Mouse (Mus musculus) ovary, postnatal 36 days (tissue): Measurements from ENCODE around the gene Ttll5.

Experiments used
- DNase-seq: peaks from one replicate; pipeline ENCODE4 v3.0.0; 2022; ENCODE audit warnings: low spot score, mixed read lengths

Gene Ttll5

GRCm38 (mm10) chr12:85969571-85969970 is 145.1 kb downstream of the Ttll5 start:
- no peak for DNase-seq

GRCm38 (mm10) chr12:85970191-85970590 is 145.7 kb downstream of the Ttll5 start:
- no peak for DNase-seq

GRCm38 (mm10) chr12:85970803-85971202 is 146.3 kb downstream of the Ttll5 start:
- DNase-seq, result no peak

- DNase-seq, result no peak
Observed at GRCm38 (mm10) chr12:85971655-85972054, 147.2 kb downstream of the Ttll5 start.

- no peak for DNase-seq
Observed at GRCm38 (mm10) chr12:85973526-85973925, 149.1 kb downstream of the Ttll5 start.

- DNase-seq, result no peak
Observed at GRCm38 (mm10) chr12:85974030-85974429, 149.6 kb downstream of the Ttll5 start.

GRCm38 (mm10) chr12:85979996-85980395 is 155.5 kb downstream of the Ttll5 start:
- DNase-seq, result no peak

GRCm38 (mm10) chr12:85985524-85985923 is 161.1 kb downstream of the Ttll5 start:
- DNase-seq, result no peak

- no peak for DNase-seq
Observed at GRCm38 (mm10) chr12:85986024-85986423, 161.6 kb downstream of the Ttll5 start.

- no peak for DNase-seq
Observed at GRCm38 (mm10) chr12:85986540-85987443, 162.3 kb downstream of the Ttll5 start.

GRCm38 (mm10) chr12:85987444-85987889 is 163.0 kb downstream of the Ttll5 start:
- no peak for DNase-seq

GRCm38 (mm10) chr12:85988121-85988520 is 163.7 kb downstream of the Ttll5 start:
- no peak for DNase-seq

- no peak for DNase-seq
Observed at GRCm38 (mm10) chr12:85988818-85989377, 164.4 kb downstream of the Ttll5 start.

- no peak for DNase-seq
Observed at GRCm38 (mm10) chr12:85992013-85992837, 167.8 kb downstream of the Ttll5 start.

- DNase-seq, result no peak
Observed at GRCm38 (mm10) chr12:85992838-85993234, 168.4 kb downstream of the Ttll5 start.

GRCm38 (mm10) chr12:85993790-85994360 is 169.4 kb downstream of the Ttll5 start:
- no peak for DNase-seq

GRCm38 (mm10) chr12:86000641-86001073 is 176.2 kb downstream of the Ttll5 start:
- DNase-seq, result no peak

- DNase-seq, result no peak
Observed at GRCm38 (mm10) chr12:86001120-86001655, 176.7 kb downstream of the Ttll5 start.

- no peak for DNase-seq
Observed at GRCm38 (mm10) chr12:86004627-86005026, 180.2 kb downstream of the Ttll5 start.

- DNase-seq, result no peak
Observed at GRCm38 (mm10) chr12:86007377-86007776, 182.9 kb downstream of the Ttll5 start.

- no peak for DNase-seq
Observed at GRCm38 (mm10) chr12:86010656-86011055, 186.2 kb downstream of the Ttll5 start.

GRCm38 (mm10) chr12:86012195-86012594 is 187.7 kb downstream of the Ttll5 start:
- DNase-seq, result no peak
